Mouse (Mus musculus): ENCODE measurements around the gene Phf21b. TPM values are rescaled to one million over a fixed set of nuclear protein-coding genes. Genes with fewer than 3 reads are reported as not detected.

Phf21b gene
- polyA plus RNA-seq, 1 experiment from 2014 or later: 2.1 TPM

Other genes starting within 250 kb of the Phf21b start
- gene Prr5, start 186.4 kb downstream of the Phf21b start, polyA plus RNA-seq (2014; fragmentation: Nextera tagmentation; extraction: Ambion mirVana): 40.8 and 43.7 TPM in 2 replicates
- gene Arhgap8, start 136.0 kb downstream of the Phf21b start, polyA plus RNA-seq (2014; fragmentation: Nextera tagmentation; extraction: Ambion mirVana): 13.8 and 15.2 TPM in 2 replicates
- 0.57 and 0.69 TPM in 2 replicates for gene Gm29666, start 64.0 kb upstream of the Phf21b start, polyA plus RNA-seq (2014; fragmentation: Nextera tagmentation; extraction: Ambion mirVana)
- gene Nup50, start 67.4 kb upstream of the Phf21b start, polyA plus RNA-seq (2014; fragmentation: Nextera tagmentation; extraction: Ambion mirVana): 38.6 and 42.8 TPM in 2 replicates
- 8.8 and 9.7 TPM in 2 replicates for gene 5031439G07Rik, start 132.5 kb upstream of the Phf21b start, polyA plus RNA-seq (2014; fragmentation: Nextera tagmentation; extraction: Ambion mirVana)
- 1.2 and 2.1 TPM in 2 replicates for gene Upk3a, start 161.1 kb upstream of the Phf21b start, polyA plus RNA-seq (2014; fragmentation: Nextera tagmentation; extraction: Ambion mirVana)
- gene Fam118a, start 172.9 kb upstream of the Phf21b start, polyA plus RNA-seq (2014; fragmentation: Nextera tagmentation; extraction: Ambion mirVana): 32.6 and 35.1 TPM in 2 replicates